ENCODE assay signal across 10 mouse cellular contexts in genomic region chr16:12146666-12147065, GRCm38 (mm10).
DNase-seq lines count a peak whose midpoint lies in the region; ATAC-seq lines count a peak whose summit lies in the region.
"Had no signal": no experiment of that assay in that cellular context is flagged by ENCODE, and none has a peak within 500 bp of the region (broad histone marks: within the 10 kb centered on the region; RNA-seq: fewer than 3 reads in every experiment).

No protein-coding gene starts in this region.

- no peaks in the 10 kb centered on the region for H3K27me3 ChIP-seq in heart, embryonic 12.5 days (replicated peaks)
- H3K27me3 ChIP-seq: embryonic facial prominence, embryonic 15.5 days; limb, embryonic 12.5 days had no signal

- no peaks in the 10 kb centered on the region for H3K9me3 ChIP-seq in heart, embryonic 12.5 days (replicated peaks)
- H3K9me3 ChIP-seq: embryonic facial prominence, embryonic 15.5 days; limb, embryonic 12.5 days had no signal

- peaks cover 5% of the 10 kb centered on the region; the same call in 1 of the 2 replicates for H3K4me1 ChIP-seq in heart, embryonic 12.5 days (replicated peaks)
- H3K4me1 ChIP-seq: embryonic facial prominence, embryonic 15.5 days; limb, embryonic 12.5 days had no signal

- no peak overlapping the region for H3K27ac ChIP-seq in heart, embryonic 12.5 days (ENCODE audit: poor library complexity, severe bottlenecking)
- H3K27ac ChIP-seq: embryonic facial prominence, embryonic 15.5 days; limb, embryonic 12.5 days had no signal

- no peak overlapping the region for H3K4me3 ChIP-seq in heart, embryonic 12.5 days
- H3K4me3 ChIP-seq: embryonic facial prominence, embryonic 15.5 days; limb, embryonic 12.5 days had no signal

- no peaks in the 10 kb centered on the region for H3K36me3 ChIP-seq in heart, embryonic 12.5 days
- H3K36me3 ChIP-seq: embryonic facial prominence, embryonic 15.5 days; limb, embryonic 12.5 days had no signal

- ATAC-seq in heart, embryonic 12.5 days (ENCODE audit: insufficient number of reproducible peaks, low FRiP score) = no peak

- H3K4me2 ChIP-seq in heart, embryonic 12.5 days = no peak overlapping the region
- H3K4me2 ChIP-seq: embryonic facial prominence, embryonic 15.5 days; limb, embryonic 12.5 days had no signal

- H3K9ac ChIP-seq in heart, embryonic 12.5 days = no peak overlapping the region
- H3K9ac ChIP-seq: embryonic facial prominence, embryonic 15.5 days; limb, embryonic 12.5 days had no signal

- DNase-seq in heart, adult 11 months = peak; percentile 86
- peak; percentile 4 for DNase-seq in ovary, postnatal 36 days (ENCODE audit: low spot score)
- no peak for DNase-seq in ovary, postnatal 10 days (ENCODE audit: low spot score)
- peak; percentile 2 to 3 for DNase-seq in heart, adult 9 months (ENCODE audit: low spot score in 2 of 2)
- peak; percentile 7 to 18 for DNase-seq in right cerebral cortex, postnatal 36 days (ENCODE audit: low spot score in 2 of 2)
- no peak for DNase-seq in layer of hippocampus, adult 9-10 months (ENCODE audit: low spot score)
- no peak for DNase-seq in embryo, embryonic 10 days (ENCODE audit: low spot score)

Comparison
In these comparisons a context has a peak if more than half of its experiments do, and no peak if none do; other contexts are left out.
1. DNase-seq: peak in heart, adult 11 months (single experiment), ovary, postnatal 36 days (single experiment), heart, adult 9 months (2 of 2) and right cerebral cortex, postnatal 36 days (2 of 2); none in ovary, postnatal 10 days (single experiment), layer of hippocampus, adult 9-10 months (single experiment) and embryo, embryonic 10 days (single experiment).